Mouse (Mus musculus): ENCODE measurements at regions not wholly inside any gene's neighbourhood (a gene's known extent, or its start where the extent isn't known, plus 50 kb on each side); places are given as distances from the start of the nearest gene placed in this dataset.

DNA sequence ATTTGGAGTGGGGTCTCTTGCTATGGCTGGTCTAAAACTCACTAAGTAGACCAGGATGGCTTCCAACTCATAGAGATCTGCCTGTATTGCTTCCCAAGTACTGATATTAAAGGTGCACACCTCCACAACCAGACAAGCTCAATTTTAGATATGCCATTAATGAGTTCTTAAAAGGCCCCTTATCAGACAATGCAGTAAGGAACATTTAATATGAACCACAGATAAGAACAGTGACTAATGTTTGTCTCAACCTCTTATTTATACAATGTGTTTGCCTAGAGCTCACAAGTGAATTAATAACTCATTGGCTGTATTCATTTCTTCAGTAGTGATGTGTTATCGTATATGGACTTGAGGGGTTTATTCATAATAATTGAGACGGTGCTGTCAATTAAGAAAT lies 234.7 kb downstream of the Gm11361 start:
- TF ChIP-seq CTCF (IDR thresholded peaks at IDR 0.05; ENCODE audit: low read depth) = no peak
- Histone ChIP-seq H3K27me3 (ENCODE audit: insufficient read depth, low read length) (no peaks in the 10 kb centered on the region), H3K4me2 (ENCODE audit: low read depth) (no peak overlapping the region), H3K27ac (ENCODE audit: low read depth, low read length) (no peak overlapping the region), H3K4me3 (ENCODE audit: low read depth, low read length) (no peak overlapping the region), H3K9me3 (ENCODE audit: low read length) (no peaks in the 10 kb centered on the region), H3K4me1 (ENCODE audit: insufficient read depth) (no peaks in the 10 kb centered on the region), H3K36me3 (ENCODE audit: insufficient read depth) (no peaks in the 10 kb centered on the region), H3K9ac (no peak overlapping the region)
- WGBS = 78% methylated on average over 2 of the region's 2 CpGs
- ATAC-seq (no peak), DNase-seq (no peak)

- no peaks in the 10 kb centered on the region for H3K4me1 ChIP-seq (ENCODE audit: insufficient read depth)
- ATAC-seq (no peak), DNase-seq (no peak)
- no peaks in the 10 kb centered on the region for H3K36me3 ChIP-seq (ENCODE audit: insufficient read depth)
- H3K27ac ChIP-seq (ENCODE audit: low read depth, low read length) = no peak overlapping the region
- H3K9ac ChIP-seq = no peak overlapping the region
- WGBS = 76% methylated on average over 3 of the region's 3 CpGs
- H3K4me2 ChIP-seq (ENCODE audit: low read depth) = no peak overlapping the region
- H3K27me3 ChIP-seq (ENCODE audit: insufficient read depth, low read length) = no peaks in the 10 kb centered on the region
- H3K4me3 ChIP-seq (ENCODE audit: low read depth, low read length) = no peak overlapping the region
- no peaks in the 10 kb centered on the region for H3K9me3 ChIP-seq (ENCODE audit: low read length)
- TF ChIP-seq CTCF (IDR thresholded peaks at IDR 0.05; ENCODE audit: low read depth) = no peak
These were observed 226.4 kb downstream of the Gm11361 start for GRCm38 (mm10) chr13:28483727-28484126.

- no peaks in the 10 kb centered on the region for H3K27me3 ChIP-seq (ENCODE audit: insufficient read depth, low read length)
- no peak overlapping the region for H3K27ac ChIP-seq (ENCODE audit: low read depth, low read length)
- DNase-seq = peak; percentile 17
- H3K36me3 ChIP-seq (ENCODE audit: insufficient read depth) = no peaks in the 10 kb centered on the region
- no peaks in the 10 kb centered on the region for H3K9me3 ChIP-seq (ENCODE audit: low read length)
- H3K4me2 ChIP-seq (ENCODE audit: low read depth) = no peak overlapping the region
- no peaks in the 10 kb centered on the region for H3K4me1 ChIP-seq (ENCODE audit: insufficient read depth)
- TF ChIP-seq CTCF (IDR thresholded peaks at IDR 0.05; ENCODE audit: low read depth) = no peak
- no peak overlapping the region for H3K4me3 ChIP-seq (ENCODE audit: low read depth, low read length)
- 37% methylated on average over 7 of the region's 7 CpGs for WGBS
- peak; percentile 45; the same call in 1 of the 2 replicates for ATAC-seq
- H3K9ac ChIP-seq = no peak overlapping the region
These were observed 224.1 kb downstream of the Gm11361 start for GRCm38 (mm10) chr13:28481224-28481965.

GRCm38 (mm10) chr13:28466151-28466550 lies 208.8 kb downstream of the Gm11361 start:
- no peak overlapping the region for H3K4me3 ChIP-seq (ENCODE audit: low read depth, low read length)
- no peak for DNase-seq
- H3K27me3 ChIP-seq (ENCODE audit: insufficient read depth, low read length) = no peaks in the 10 kb centered on the region
- no peak for TF ChIP-seq CTCF (IDR thresholded peaks at IDR 0.05; ENCODE audit: low read depth)
- H3K9ac ChIP-seq = no peak overlapping the region
- H3K36me3 ChIP-seq (ENCODE audit: insufficient read depth) = no peaks in the 10 kb centered on the region
- no peak for ATAC-seq
- 79% methylated on average over 2 of the region's 2 CpGs for WGBS
- no peak overlapping the region for H3K4me2 ChIP-seq (ENCODE audit: low read depth)
- no peaks in the 10 kb centered on the region for H3K9me3 ChIP-seq (ENCODE audit: low read length)
- H3K27ac ChIP-seq (ENCODE audit: low read depth, low read length) = peak overlapping the region; percentile 47; the same call in 1 of the 2 replicates
- no peaks in the 10 kb centered on the region for H3K4me1 ChIP-seq (ENCODE audit: insufficient read depth)

GRCm38 (mm10) chr13:28465187-28465880 lies 208.0 kb downstream of the Gm11361 start:
- DNase-seq = peak; percentile 66
- peak; percentile 83 for ATAC-seq
- Histone ChIP-seq H3K27ac (ENCODE audit: low read depth, low read length) (peak overlapping the region; percentile 47), H3K36me3 (ENCODE audit: insufficient read depth) (no peaks in the 10 kb centered on the region), H3K9me3 (ENCODE audit: low read length) (no peaks in the 10 kb centered on the region), H3K9ac (no peak overlapping the region), H3K4me1 (ENCODE audit: insufficient read depth) (no peaks in the 10 kb centered on the region), H3K4me2 (ENCODE audit: low read depth) (no peak overlapping the region), H3K27me3 (ENCODE audit: insufficient read depth, low read length) (no peaks in the 10 kb centered on the region), H3K4me3 (ENCODE audit: low read depth, low read length) (no peak overlapping the region)
- TF ChIP-seq CTCF (IDR thresholded peaks at IDR 0.05; ENCODE audit: low read depth) = no peak
- 48% methylated on average over 2 of the region's 2 CpGs for WGBS

DNA sequence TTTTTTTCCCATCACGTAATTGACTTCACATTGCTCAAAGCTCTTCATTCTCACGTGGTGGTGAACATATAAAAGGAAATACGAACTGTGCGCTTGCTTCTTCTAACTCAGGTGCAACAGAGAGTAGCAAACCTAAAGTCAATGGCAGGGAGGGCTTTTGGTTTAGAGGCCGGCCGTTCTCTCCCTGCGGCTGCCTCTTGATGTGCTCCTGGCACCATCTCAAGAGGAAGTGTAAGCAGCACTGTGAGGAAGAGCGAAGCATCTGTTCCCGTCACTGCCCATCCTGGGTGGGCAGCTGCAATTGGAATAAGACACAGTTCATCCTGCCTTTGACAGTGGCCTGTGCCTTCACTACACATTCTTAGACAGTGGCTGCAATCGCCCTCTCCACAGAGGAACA lies 204.0 kb downstream of the Gm11361 start:
- Histone ChIP-seq H3K4me2 (ENCODE audit: low read depth) (no peak overlapping the region), H3K9ac (no peak overlapping the region), H3K4me3 (ENCODE audit: low read depth, low read length) (no peak overlapping the region), H3K27ac (ENCODE audit: low read depth, low read length) (no peak overlapping the region), H3K36me3 (ENCODE audit: insufficient read depth) (no peaks in the 10 kb centered on the region), H3K9me3 (ENCODE audit: low read length) (no peaks in the 10 kb centered on the region), H3K4me1 (ENCODE audit: insufficient read depth) (no peaks in the 10 kb centered on the region), H3K27me3 (ENCODE audit: insufficient read depth, low read length) (no peaks in the 10 kb centered on the region)
- DNase-seq = no peak
- ATAC-seq = no peak
- no peak for TF ChIP-seq CTCF (IDR thresholded peaks at IDR 0.05; ENCODE audit: low read depth)
- WGBS = 82% methylated on average over 10 of the region's 10 CpGs

DNA sequence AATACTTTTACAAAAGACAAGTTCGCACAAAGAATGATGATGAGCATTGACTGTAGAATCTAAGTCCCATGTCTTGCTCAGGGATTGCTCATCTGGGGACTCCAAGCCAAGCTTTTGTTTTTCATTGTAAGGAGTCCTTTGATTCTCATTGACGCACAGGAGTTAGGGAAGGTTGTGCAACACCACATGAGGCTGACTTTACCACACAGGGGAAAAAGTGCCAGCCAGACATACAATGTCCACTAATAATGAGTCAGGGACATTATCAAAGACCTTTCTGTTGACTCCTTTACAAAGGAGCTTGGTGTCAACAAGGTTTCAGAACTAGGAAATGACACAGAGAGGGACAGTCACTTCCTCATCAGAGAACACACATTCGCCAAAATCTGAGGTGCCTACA lies 200.1 kb downstream of the Gm11361 start:
- Histone ChIP-seq H3K9me3 (ENCODE audit: low read length) (no peaks in the 10 kb centered on the region), H3K4me3 (ENCODE audit: low read depth, low read length) (no peak overlapping the region), H3K27me3 (ENCODE audit: insufficient read depth, low read length) (no peaks in the 10 kb centered on the region), H3K9ac (no peak overlapping the region), H3K4me1 (ENCODE audit: insufficient read depth) (no peaks in the 10 kb centered on the region), H3K4me2 (ENCODE audit: low read depth) (no peak overlapping the region), H3K27ac (ENCODE audit: low read depth, low read length) (no peak overlapping the region), H3K36me3 (ENCODE audit: insufficient read depth) (no peaks in the 10 kb centered on the region)
- ATAC-seq = no peak
- no peak for DNase-seq
- 87% methylated on average over 3 of the region's 3 CpGs for WGBS
- no peak for TF ChIP-seq CTCF (IDR thresholded peaks at IDR 0.05; ENCODE audit: low read depth)
